Mouse (Mus musculus): ENCODE measurements around the gene Stk24. TPM values are rescaled to one million over a fixed set of nuclear protein-coding genes. Genes with fewer than 3 reads are reported as not detected.

Stk24 gene
- total and polyA plus RNA-seq, 2 experiments from 2014 or later = 15.3 to 34.0 TPM

- peak; percentile 86 for ATAC-seq
- Histone ChIP-seq H3K27ac (ENCODE audit: low read depth, low read length) (peak overlapping the region; percentile 89), H3K36me3 (ENCODE audit: insufficient read depth) (no peaks in the 10 kb centered on the region), H3K9me3 (ENCODE audit: low read length) (no peaks in the 10 kb centered on the region), H3K9ac (peak overlapping the region; percentile 90), H3K27me3 (ENCODE audit: insufficient read depth, low read length) (no peaks in the 10 kb centered on the region), H3K4me2 (ENCODE audit: low read depth) (peak overlapping the region; percentile 96), H3K4me1 (ENCODE audit: insufficient read depth) (0 out of 2 replicates have a peak, but pooled peaks cover 12% of the 10 kb centered on the region), H3K4me3 (ENCODE audit: low read depth, low read length) (peak overlapping the region; percentile 86)
- DNase-seq = peak; percentile 75
- TF ChIP-seq CTCF (IDR thresholded peaks at IDR 0.05; ENCODE audit: low read depth) = peak; percentile 20
- 2% methylated on average over 43 of the region's 79 CpGs for WGBS
These were observed 540 bp downstream of the Stk24 start for GRCm38 (mm10) chr14:121379116-121379826.

- Histone ChIP-seq H3K4me2 (ENCODE audit: low read depth) (peak overlapping the region; percentile 96), H3K27me3 (ENCODE audit: insufficient read depth, low read length) (no peaks in the 10 kb centered on the region), H3K9me3 (ENCODE audit: low read length) (no peaks in the 10 kb centered on the region), H3K9ac (peak overlapping the region; percentile 90), H3K4me3 (ENCODE audit: low read depth, low read length) (peak overlapping the region; percentile 86), H3K27ac (ENCODE audit: low read depth, low read length) (peak overlapping the region; percentile 89), H3K36me3 (ENCODE audit: insufficient read depth) (no peaks in the 10 kb centered on the region), H3K4me1 (ENCODE audit: insufficient read depth) (0 out of 2 replicates have a peak, but pooled peaks cover 12% of the 10 kb centered on the region)
- no peak for TF ChIP-seq CTCF (IDR thresholded peaks at IDR 0.05; ENCODE audit: low read depth)
- 3% methylated on average over 82 of the region's 83 CpGs for WGBS
- DNase-seq (peak; percentile 63), ATAC-seq (peak; percentile 80)
These were observed 1.3 kb downstream of the Stk24 start for GRCm38 (mm10) chr14:121378243-121379115.

DNA sequence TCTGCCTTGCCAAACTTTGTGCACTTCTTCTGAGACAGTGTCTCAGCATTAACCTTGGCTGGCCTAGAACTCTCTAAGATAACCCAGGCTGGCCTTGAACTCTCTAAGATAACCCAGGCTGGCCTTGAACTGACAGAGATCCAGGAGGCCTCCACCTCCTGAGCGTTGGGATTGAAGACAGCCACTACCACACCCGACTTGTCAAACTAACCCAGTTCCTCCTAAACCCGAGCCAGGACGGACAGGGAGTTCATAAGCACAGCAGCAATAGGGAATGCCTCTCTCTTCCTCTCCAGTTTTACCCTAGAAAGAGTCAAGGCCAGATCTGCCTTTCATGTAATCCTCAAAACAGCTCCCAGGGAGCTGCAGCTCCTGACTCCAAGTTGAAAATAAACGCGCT is 3.2 kb downstream of the Stk24 start:
- TF ChIP-seq CTCF (IDR thresholded peaks at IDR 0.05; ENCODE audit: low read depth) = no peak
- Histone ChIP-seq H3K4me3 (ENCODE audit: low read depth, low read length) (no peak overlapping the region), H3K4me2 (ENCODE audit: low read depth) (no peak overlapping the region), H3K4me1 (ENCODE audit: insufficient read depth) (0 out of 2 replicates have a peak, but pooled peaks cover 12% of the 10 kb centered on the region), H3K27ac (ENCODE audit: low read depth, low read length) (no peak overlapping the region), H3K27me3 (ENCODE audit: insufficient read depth, low read length) (no peaks in the 10 kb centered on the region), H3K9me3 (ENCODE audit: low read length) (no peaks in the 10 kb centered on the region), H3K36me3 (ENCODE audit: insufficient read depth) (no peaks in the 10 kb centered on the region), H3K9ac (no peak overlapping the region)
- DNase-seq = no peak
- ATAC-seq = no peak
- 79% methylated on average over 6 of the region's 6 CpGs for WGBS

DNA sequence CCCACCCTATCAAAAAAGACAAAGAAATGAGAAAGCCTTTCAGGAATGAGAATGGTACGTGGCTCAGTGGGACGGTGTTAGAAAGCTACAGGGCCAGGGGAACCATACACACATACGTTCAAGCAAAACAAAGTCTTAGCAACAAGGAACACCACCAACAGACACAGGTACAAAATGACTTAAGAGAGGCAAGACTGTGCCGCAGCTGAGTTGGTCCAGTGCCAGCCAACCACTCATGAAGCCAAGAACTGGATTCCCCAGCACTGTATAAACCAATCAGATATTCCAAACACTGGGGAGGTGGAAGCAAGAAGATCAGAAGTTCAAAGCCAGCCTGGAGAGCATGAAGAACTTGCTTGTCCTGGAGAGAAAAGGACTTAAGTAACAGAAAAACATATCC is 5.9 kb downstream of the Stk24 start:
- ATAC-seq (no peak), DNase-seq (no peak)
- H3K4me3 ChIP-seq (ENCODE audit: low read depth, low read length) = no peak overlapping the region
- WGBS = 72% methylated on average over 4 of the region's 4 CpGs
- no peak overlapping the region for H3K4me2 ChIP-seq (ENCODE audit: low read depth)
- no peaks in the 10 kb centered on the region for H3K36me3 ChIP-seq (ENCODE audit: insufficient read depth)
- no peaks in the 10 kb centered on the region for H3K9me3 ChIP-seq (ENCODE audit: low read length)
- no peaks in the 10 kb centered on the region for H3K27me3 ChIP-seq (ENCODE audit: insufficient read depth, low read length)
- H3K4me1 ChIP-seq (ENCODE audit: insufficient read depth) = 0 out of 2 replicates have a peak, but pooled peaks cover 5% of the 10 kb centered on the region
- H3K9ac ChIP-seq = no peak overlapping the region
- no peak overlapping the region for H3K27ac ChIP-seq (ENCODE audit: low read depth, low read length)
- no peak for TF ChIP-seq CTCF (IDR thresholded peaks at IDR 0.05; ENCODE audit: low read depth)

DNA sequence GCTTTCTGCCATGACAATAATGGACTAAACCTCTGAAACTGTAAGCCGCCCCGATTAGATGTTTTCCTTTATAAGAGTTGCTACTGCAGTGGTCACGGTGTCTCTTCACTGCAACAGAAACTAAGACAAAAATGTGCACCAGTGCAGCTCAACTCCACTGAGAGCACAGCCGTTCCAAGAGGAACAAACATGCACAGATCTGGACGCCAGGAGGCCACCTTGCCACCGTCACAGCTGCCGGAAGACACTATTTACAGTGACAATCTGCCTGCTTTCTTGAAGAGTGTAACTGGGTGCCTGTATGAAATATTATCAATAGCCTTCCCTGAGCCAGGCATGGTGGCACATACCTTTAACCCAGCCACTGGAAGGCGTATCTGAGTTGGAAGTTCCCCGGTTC is 6.8 kb downstream of the Stk24 start:
- no peak overlapping the region for H3K4me2 ChIP-seq (ENCODE audit: low read depth)
- TF ChIP-seq CTCF (IDR thresholded peaks at IDR 0.05; ENCODE audit: low read depth) = no peak
- no peaks in the 10 kb centered on the region for H3K27me3 ChIP-seq (ENCODE audit: insufficient read depth, low read length)
- no peaks in the 10 kb centered on the region for H3K36me3 ChIP-seq (ENCODE audit: insufficient read depth)
- DNase-seq = no peak
- H3K4me3 ChIP-seq (ENCODE audit: low read depth, low read length) = no peak overlapping the region
- WGBS = 85% methylated on average over 9 of the region's 9 CpGs
- no peaks in the 10 kb centered on the region for H3K9me3 ChIP-seq (ENCODE audit: low read length)
- 0 out of 2 replicates have a peak, but pooled peaks cover 4% of the 10 kb centered on the region for H3K4me1 ChIP-seq (ENCODE audit: insufficient read depth)
- no peak for ATAC-seq
- no peak overlapping the region for H3K9ac ChIP-seq
- no peak overlapping the region for H3K27ac ChIP-seq (ENCODE audit: low read depth, low read length)

DNA sequence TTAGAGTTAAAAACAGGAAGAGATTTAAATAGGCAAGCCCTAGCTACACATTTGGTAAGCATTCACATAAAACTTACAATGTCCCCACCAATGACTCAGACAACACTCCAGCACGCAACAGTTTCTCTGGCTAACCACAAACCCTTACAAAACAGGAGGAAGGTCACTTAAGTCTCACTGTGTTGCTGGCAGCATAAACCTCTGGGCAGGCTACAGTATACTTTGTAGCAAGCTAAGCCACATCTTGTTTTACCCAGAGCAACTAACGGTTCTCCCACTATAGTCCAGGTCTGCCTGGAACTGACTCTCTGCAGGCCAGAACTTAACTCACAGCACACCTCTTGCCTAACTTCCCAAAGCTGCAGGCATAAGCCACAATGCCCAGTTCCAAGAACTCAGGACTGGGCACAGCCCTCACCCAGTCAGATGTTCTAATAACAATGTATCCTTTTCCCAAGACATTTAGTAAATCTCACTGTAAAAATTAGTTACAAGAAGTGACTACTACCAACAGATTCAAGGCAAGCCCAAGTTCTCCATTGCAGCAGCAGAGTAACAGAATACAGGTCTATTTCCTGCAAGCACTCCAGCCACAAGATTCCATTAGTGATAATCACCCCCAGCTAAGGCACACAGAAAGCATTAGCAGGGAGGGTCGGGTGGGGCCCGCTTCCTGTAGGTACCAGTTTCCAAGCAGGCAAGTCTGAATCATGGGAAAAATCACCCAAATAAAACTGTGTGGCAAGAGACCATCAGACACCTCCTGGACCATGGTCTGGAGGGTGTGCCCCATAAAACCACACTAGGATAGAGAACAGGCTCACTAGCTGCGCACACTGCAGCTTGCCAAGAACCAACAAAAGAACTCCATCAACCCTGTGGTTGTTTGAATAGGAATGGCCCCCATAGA is 7.6 kb downstream of the Stk24 start:
- no peaks in the 10 kb centered on the region for H3K4me1 ChIP-seq (ENCODE audit: insufficient read depth)
- no peak overlapping the region for H3K4me2 ChIP-seq (ENCODE audit: low read depth)
- DNase-seq (no peak), ATAC-seq (no peak)
- no peak for TF ChIP-seq CTCF (IDR thresholded peaks at IDR 0.05; ENCODE audit: low read depth)
- no peak overlapping the region for H3K27ac ChIP-seq (ENCODE audit: low read depth, low read length)
- no peak overlapping the region for H3K9ac ChIP-seq
- WGBS = 87% methylated on average over 5 of the region's 5 CpGs
- no peaks in the 10 kb centered on the region for H3K36me3 ChIP-seq (ENCODE audit: insufficient read depth)
- H3K4me3 ChIP-seq (ENCODE audit: low read depth, low read length) = no peak overlapping the region
- H3K9me3 ChIP-seq (ENCODE audit: low read length) = no peaks in the 10 kb centered on the region
- no peaks in the 10 kb centered on the region for H3K27me3 ChIP-seq (ENCODE audit: insufficient read depth, low read length)
